Mouse (Mus musculus) heart, embryonic 14.5 days (tissue): Measurements from ENCODE around the gene Rgs7. TPM values are rescaled to one million over a fixed set of nuclear protein-coding genes. Genes with fewer than 3 reads are reported as not detected.

Experiments
- ATAC-seq: fragments of 200-750 bp; cut with Nextera tagmentation; 2 replicates; pipeline ENCODE4 v1.8.0; 2017; ENCODE audit warnings: low read depth, moderate TSS enrichment; ENCODE audit not compliant: insufficient number of reproducible peaks, insufficient read depth, low FRiP score
- H3K27ac ChIP-seq, 2 experiments: fragments of 200-500 bp in 1 of 2; fragments of 300-500 bp in 1 of 2; sonication (generic) in 1 of 2; replicated peaks in 1 of 2; 2 replicates each; pipeline ENCODE4 v1.5.1; 2012 to 2014; ENCODE audit warnings: low read depth in 2 of 2, low read length in 2 of 2, control low read depth in 1 of 2, mild to moderate bottlenecking in 1 of 2, mixed read lengths in 1 of 2; ENCODE audit not compliant: control insufficient read depth in 1 of 2, insufficient read depth in 1 of 2
- H3K27me3 ChIP-seq: fragments of 300-500 bp; sonication (generic); 2 replicates; pipeline ENCODE4 v1.6.1; 2014; ENCODE audit warnings: mild to moderate bottlenecking, low read length, control low read depth; ENCODE audit not compliant: control insufficient read depth, insufficient read depth
- H3K36me3 ChIP-seq: fragments of 300-500 bp; sonication (generic); 2 replicates; pipeline ENCODE4 v1.6.1; 2014; ENCODE audit warnings: mild to moderate bottlenecking, control low read depth, low read length, mixed read lengths; ENCODE audit not compliant: control insufficient read depth, insufficient read depth
- H3K4me1 ChIP-seq, 2 experiments: fragments of 200-500 bp in 1 of 2; fragments of 300-500 bp in 1 of 2; sonication (generic) in 1 of 2; 2 replicates each; pipeline ENCODE4 v1.6.1; 2012 to 2014; ENCODE audit warnings: low read length in 2 of 2, control low read depth in 1 of 2, mixed read lengths in 1 of 2; ENCODE audit not compliant: control insufficient read depth in 2 of 2, insufficient read depth in 2 of 2
- H3K4me2 ChIP-seq: fragments of 300-500 bp; sonication (generic); 2 replicates; pipeline ENCODE4 v1.6.1; 2014; ENCODE audit warnings: mild to moderate bottlenecking, low read length
- H3K4me3 ChIP-seq, 2 experiments: fragments of 200-500 bp in 1 of 2; fragments of 300-500 bp in 1 of 2; sonication (generic) in 1 of 2; 2 replicates each; pipeline ENCODE4 v1.5.1; 2012 to 2014; ENCODE audit warnings: low read length in 2 of 2, mild to moderate bottlenecking in 2 of 2, control low read depth in 1 of 2, low read depth in 1 of 2, moderate library complexity in 1 of 2; ENCODE audit not compliant: control insufficient read depth in 1 of 2, insufficient read depth in 1 of 2
- H3K9ac ChIP-seq: fragments of 300-500 bp; sonication (generic); 2 replicates; pipeline ENCODE4 v1.6.1; 2014; ENCODE audit warnings: mild to moderate bottlenecking, low read length
- H3K9me3 ChIP-seq: fragments of 300-500 bp; sonication (generic); 2 replicates; pipeline ENCODE4 v1.6.1; 2016; ENCODE audit warnings: low read length, control low read depth; ENCODE audit not compliant: control insufficient read depth
- WGBS: fragments of 180-500 bp; shearing (Covaris S2); extraction: QIAGEN DNeasy Blood & Tissue Kit; methylation state at CpG from one replicate; pipeline ENCODE4 v1.1.7; 2014; 5-methylcytosine and 5-hydroxymethylcytosine counted together
- polyA plus RNA-seq: library from polyadenylated mRNA; unstranded; fragments of >200 nt; fragmentation: Nextera tagmentation; extraction: Ambion mirVana; gene quantifications from 2 replicates; pipeline ENCODE4 v1.2.1, GENCODE M21; 2014

The Rgs7 gene
- polyA plus RNA-seq, 1 experiment from 2014 or later: 0.82 TPM

- H3K4me2 ChIP-seq: no peak overlapping the region
- H3K27ac ChIP-seq: no peak overlapping the region
- H3K4me3 ChIP-seq: no peak overlapping the region
- H3K9me3 ChIP-seq: no peaks in the 10 kb centered on the region
- H3K4me1 ChIP-seq: no peaks in the 10 kb centered on the region
- no peaks in the 10 kb centered on the region for H3K27me3 ChIP-seq
- no peaks in the 10 kb centered on the region for H3K36me3 ChIP-seq
- no peak for ATAC-seq
- H3K9ac ChIP-seq: no peak overlapping the region
- 89% methylated on average over 6 of the region's 6 CpGs for WGBS
Measured at GRCm38 (mm10) chr1:175049121-175049520, 443.2 kb downstream of the Rgs7 start.

- no peak for ATAC-seq
- H3K27ac ChIP-seq: no peak overlapping the region
- no peak overlapping the region for H3K4me3 ChIP-seq
- no peaks in the 10 kb centered on the region for H3K9me3 ChIP-seq
- no peak overlapping the region for H3K4me2 ChIP-seq
- WGBS: 43% methylated on average over 4 of the region's 4 CpGs
- H3K27me3 ChIP-seq: no peaks in the 10 kb centered on the region
- H3K9ac ChIP-seq: no peak overlapping the region
- H3K4me1 ChIP-seq: no peaks in the 10 kb centered on the region
- H3K36me3 ChIP-seq: no peaks in the 10 kb centered on the region
Measured at GRCm38 (mm10) chr1:175041167-175041817, 451.0 kb downstream of the Rgs7 start.

GRCm38 (mm10) chr1:175040038-175040437, 452.3 kb downstream of the Rgs7 start:
- no peak overlapping the region for H3K4me2 ChIP-seq
- no peak for ATAC-seq
- no peak overlapping the region for H3K27ac ChIP-seq
- H3K4me3 ChIP-seq: no peak overlapping the region
- no peak overlapping the region for H3K9ac ChIP-seq
- no peaks in the 10 kb centered on the region for H3K36me3 ChIP-seq
- no peaks in the 10 kb centered on the region for H3K4me1 ChIP-seq
- 86% methylated on average over 4 of the region's 4 CpGs for WGBS
- H3K27me3 ChIP-seq: no peaks in the 10 kb centered on the region
- no peaks in the 10 kb centered on the region for H3K9me3 ChIP-seq

- H3K27ac ChIP-seq: no peak overlapping the region
- no peaks in the 10 kb centered on the region for H3K27me3 ChIP-seq
- no peak overlapping the region for H3K9ac ChIP-seq
- H3K4me2 ChIP-seq: no peak overlapping the region
- no peaks in the 10 kb centered on the region for H3K4me1 ChIP-seq
- 56% methylated on average over 6 of the region's 6 CpGs for WGBS
- ATAC-seq: no peak
- no peaks in the 10 kb centered on the region for H3K9me3 ChIP-seq
- no peaks in the 10 kb centered on the region for H3K36me3 ChIP-seq
- H3K4me3 ChIP-seq: no peak overlapping the region
Measured at GRCm38 (mm10) chr1:175039567-175039966, 452.7 kb downstream of the Rgs7 start.

- Histone ChIP-seq H3K36me3 (no peaks in the 10 kb centered on the region), H3K4me3 (no peak overlapping the region), H3K9me3 (no peaks in the 10 kb centered on the region), H3K9ac (no peak overlapping the region), H3K27me3 (no peaks in the 10 kb centered on the region), H3K4me1 (no peaks in the 10 kb centered on the region), H3K27ac (no peak overlapping the region), H3K4me2 (no peak overlapping the region)
- no peak for ATAC-seq
- WGBS: 78% methylated on average over 5 of the region's 5 CpGs
Measured at GRCm38 (mm10) chr1:175035461-175035860, 456.8 kb downstream of the Rgs7 start.

GRCm38 (mm10) chr1:175032015-175032414, 460.3 kb downstream of the Rgs7 start:
- no peak overlapping the region for H3K4me2 ChIP-seq
- H3K9ac ChIP-seq: no peak overlapping the region
- no peak overlapping the region for H3K27ac ChIP-seq
- H3K9me3 ChIP-seq: no peaks in the 10 kb centered on the region
- no peak for ATAC-seq
- no peaks in the 10 kb centered on the region for H3K36me3 ChIP-seq
- H3K27me3 ChIP-seq: no peaks in the 10 kb centered on the region
- H3K4me3 ChIP-seq: no peak overlapping the region
- 51% methylated on average over 6 of the region's 6 CpGs for WGBS
- peaks cover 0 to 4% of the 10 kb centered on the region in 2 experiments; a peak in 1 of 4 replicates for H3K4me1 ChIP-seq

- Histone ChIP-seq H3K9ac (no peak overlapping the region), H3K27ac (no peak overlapping the region), H3K36me3 (no peaks in the 10 kb centered on the region), H3K4me2 (no peak overlapping the region), H3K4me3 (no peak overlapping the region), H3K9me3 (no peaks in the 10 kb centered on the region), H3K27me3 (no peaks in the 10 kb centered on the region), H3K4me1 (peaks cover 0 to 4% of the 10 kb centered on the region in 2 experiments; a peak in 1 of 4 replicates)
- no peak for ATAC-seq
- WGBS: 22% methylated on average over 9 of the region's 9 CpGs
Measured at GRCm38 (mm10) chr1:175028716-175029204, 463.5 kb downstream of the Rgs7 start.

- no peak for ATAC-seq
- no peak overlapping the region for H3K27ac ChIP-seq
- no peaks in the 10 kb centered on the region for H3K36me3 ChIP-seq
- no peak overlapping the region for H3K9ac ChIP-seq
- no peaks in the 10 kb centered on the region for H3K27me3 ChIP-seq
- H3K9me3 ChIP-seq: no peaks in the 10 kb centered on the region
- 16% methylated on average over 4 of the region's 4 CpGs for WGBS
- H3K4me3 ChIP-seq: no peak overlapping the region
- peaks cover 0 to 4% of the 10 kb centered on the region in 2 experiments; a peak in 1 of 4 replicates for H3K4me1 ChIP-seq
- no peak overlapping the region for H3K4me2 ChIP-seq
Measured at GRCm38 (mm10) chr1:175028267-175028666, 464.0 kb downstream of the Rgs7 start.
